Mouse (Mus musculus) forebrain, postnatal 0 days (tissue): Measurements from ENCODE around the gene Plpp3. TPM values are rescaled to one million over a fixed set of nuclear protein-coding genes. Genes with fewer than 3 reads are reported as not detected.

Experiments
- ATAC-seq: fragments of 200-750 bp; cut with Nextera tagmentation; 2 replicates; pipeline ENCODE4 v1.8.0; 2017; ENCODE audit warnings: mild to moderate bottlenecking, moderate library complexity
- DNase-seq: peaks from one replicate; pipeline ENCODE4 v3.0.0-alpha.2; 2015
- H3K27ac ChIP-seq: fragments of 300-500 bp; sonication (generic); 2 replicates; pipeline ENCODE4 v1.5.1; 2014; ENCODE audit warnings: low read depth, mild to moderate bottlenecking, antibody characterized with exemption, low read length, moderate library complexity, mixed read lengths
- H3K27me3 ChIP-seq: fragments of 300-500 bp; sonication (generic); 2 replicates; pipeline ENCODE4 v1.6.1; 2014; ENCODE audit warnings: mild to moderate bottlenecking, low read length, mixed read lengths; ENCODE audit not compliant: insufficient read depth
- H3K36me3 ChIP-seq: fragments of 300-500 bp; sonication (generic); 2 replicates; pipeline ENCODE4 v1.6.1; 2014; ENCODE audit warnings: mild to moderate bottlenecking, moderate library complexity; ENCODE audit not compliant: insufficient read depth
- H3K4me1 ChIP-seq: fragments of 300-500 bp; sonication (generic); 2 replicates; pipeline ENCODE4 v1.6.1; 2014; ENCODE audit warnings: antibody characterized with exemption; ENCODE audit not compliant: insufficient read depth
- H3K4me2 ChIP-seq: fragments of 300-500 bp; sonication (generic); 2 replicates; pipeline ENCODE4 v1.6.1; 2014; ENCODE audit warnings: low read depth, mild to moderate bottlenecking, moderate library complexity
- H3K4me3 ChIP-seq: fragments of 300-500 bp; sonication (generic); 2 replicates; pipeline ENCODE4 v1.5.1; 2014; ENCODE audit warnings: low read depth, low read length, mixed read lengths
- H3K9ac ChIP-seq: fragments of 300-500 bp; sonication (generic); 2 replicates; pipeline ENCODE4 v1.6.1; 2014; ENCODE audit warnings: mild to moderate bottlenecking
- H3K9me3 ChIP-seq: fragments of 300-500 bp; sonication (generic); 2 replicates; pipeline ENCODE4 v1.6.1; 2016; ENCODE audit warnings: low read length
- CTCF ChIP-seq: sonication (generic); IDR thresholded peaks from 2 replicates; pipeline ENCODE4 v1.5.1; 2016; ENCODE audit warnings: antibody characterized with exemption, control low read depth, low read depth
- WGBS: fragments of 180-500 bp; shearing (Covaris S2); extraction: QIAGEN DNeasy Blood & Tissue Kit; methylation state at CpG from one replicate; pipeline ENCODE4 v1.1.7; 2014; 5-methylcytosine and 5-hydroxymethylcytosine counted together
- polyA plus RNA-seq: library from polyadenylated mRNA; unstranded; fragments of >200 nt; fragmentation: Nextera tagmentation; extraction: Ambion mirVana; gene quantifications from 2 replicates; pipeline ENCODE4 v1.2.1, GENCODE M21; 2015
- total RNA-seq: library from RNA; depleted of rRNA; stranded (reverse); fragments of >200 nt; gene quantifications from 2 replicates; pipeline ENCODE4 v1.2.3, GENCODE M21; 2014; rRNA removed

Plpp3 gene
- total and polyA plus RNA-seq, 2 experiments from 2014 or later, result 87.3 to 117 TPM

GRCm38 (mm10) chr4:105273486-105273885 is 116.3 kb downstream of the Plpp3 start:
- Histone ChIP-seq H3K27ac (no peak overlapping the region), H3K36me3 (no peaks in the 10 kb centered on the region), H3K27me3 (no peaks in the 10 kb centered on the region), H3K9ac (no peak overlapping the region), H3K4me1 (no peaks in the 10 kb centered on the region), H3K4me2 (no peak overlapping the region), H3K9me3 (no peaks in the 10 kb centered on the region), H3K4me3 (no peak overlapping the region)
- 97% methylated on average over 4 of the region's 4 CpGs for WGBS
- DNase-seq (no peak), ATAC-seq (no peak)
- no peak for TF ChIP-seq CTCF

- H3K36me3 ChIP-seq, result no peaks in the 10 kb centered on the region
- H3K9me3 ChIP-seq, result no peaks in the 10 kb centered on the region
- no peak overlapping the region for H3K4me3 ChIP-seq
- H3K4me1 ChIP-seq, result no peaks in the 10 kb centered on the region
- H3K27ac ChIP-seq, result no peak overlapping the region
- no peak for TF ChIP-seq CTCF
- no peak overlapping the region for H3K4me2 ChIP-seq
- no peak for DNase-seq
- no peak overlapping the region for H3K9ac ChIP-seq
- no peak for ATAC-seq
- H3K27me3 ChIP-seq, result no peaks in the 10 kb centered on the region
- WGBS, result 75% methylated on average over 3 of the region's 3 CpGs
These were observed 118.5 kb downstream of the Plpp3 start for GRCm38 (mm10) chr4:105275616-105276015.

- Histone ChIP-seq H3K9me3 (no peaks in the 10 kb centered on the region), H3K27me3 (no peaks in the 10 kb centered on the region), H3K27ac (no peak overlapping the region), H3K4me1 (no peaks in the 10 kb centered on the region), H3K36me3 (no peaks in the 10 kb centered on the region), H3K4me3 (no peak overlapping the region), H3K9ac (no peak overlapping the region), H3K4me2 (no peak overlapping the region)
- no peak for TF ChIP-seq CTCF
- no peak for DNase-seq
- no peak for ATAC-seq
- WGBS, result 38% methylated on average over 14 of the region's 14 CpGs
These were observed 119.1 kb downstream of the Plpp3 start for GRCm38 (mm10) chr4:105276062-105276795.

- H3K4me2 ChIP-seq, result no peak overlapping the region
- H3K9ac ChIP-seq, result no peak overlapping the region
- no peaks in the 10 kb centered on the region for H3K4me1 ChIP-seq
- no peak overlapping the region for H3K4me3 ChIP-seq
- WGBS, result 71% methylated on average over 9 of the region's 9 CpGs
- DNase-seq (no peak), ATAC-seq (no peak)
- H3K36me3 ChIP-seq, result no peaks in the 10 kb centered on the region
- TF ChIP-seq CTCF, result no peak
- no peaks in the 10 kb centered on the region for H3K27me3 ChIP-seq
- H3K9me3 ChIP-seq, result no peaks in the 10 kb centered on the region
- H3K27ac ChIP-seq, result no peak overlapping the region
These were observed 121.0 kb downstream of the Plpp3 start for GRCm38 (mm10) chr4:105278161-105278560.

GRCm38 (mm10) chr4:105278571-105279410 is 121.6 kb downstream of the Plpp3 start:
- no peaks in the 10 kb centered on the region for H3K27me3 ChIP-seq
- no peaks in the 10 kb centered on the region for H3K9me3 ChIP-seq
- no peak overlapping the region for H3K27ac ChIP-seq
- TF ChIP-seq CTCF, result no peak
- no peak overlapping the region for H3K4me2 ChIP-seq
- ATAC-seq (no peak), DNase-seq (no peak)
- no peaks in the 10 kb centered on the region for H3K36me3 ChIP-seq
- H3K4me1 ChIP-seq, result no peaks in the 10 kb centered on the region
- WGBS, result 85% methylated on average over 15 of the region's 15 CpGs
- H3K9ac ChIP-seq, result no peak overlapping the region
- no peak overlapping the region for H3K4me3 ChIP-seq

- no peak for ATAC-seq
- WGBS, result 59% methylated on average over 4 of the region's 4 CpGs
These were observed 122.7 kb downstream of the Plpp3 start for GRCm38 (mm10) chr4:105279806-105280205.

GRCm38 (mm10) chr4:105281751-105282231 is 124.6 kb downstream of the Plpp3 start:
- Histone ChIP-seq H3K27me3 (no peaks in the 10 kb centered on the region), H3K9me3 (no peaks in the 10 kb centered on the region), H3K4me3 (no peak overlapping the region), H3K9ac (no peak overlapping the region), H3K36me3 (no peaks in the 10 kb centered on the region), H3K4me1 (no peaks in the 10 kb centered on the region), H3K4me2 (no peak overlapping the region), H3K27ac (no peak overlapping the region)
- DNase-seq (peak; percentile 20), ATAC-seq (peak; percentile 71)
- no peak for TF ChIP-seq CTCF
- WGBS, result 18% methylated on average over 7 of the region's 7 CpGs

More at GRCm38 (mm10) chr4:105279806-105280205, 122.7 kb downstream of the Plpp3 start:
- Histone ChIP-seq H3K9me3 (no peaks in the 10 kb centered on the region), H3K4me1 (no peaks in the 10 kb centered on the region), H3K27ac (no peak overlapping the region), H3K4me3 (no peak overlapping the region), H3K27me3 (no peaks in the 10 kb centered on the region), H3K9ac (no peak overlapping the region), H3K4me2 (no peak overlapping the region), H3K36me3 (no peaks in the 10 kb centered on the region)
- TF ChIP-seq CTCF, result no peak
- no peak for DNase-seq

Other genes starting within 250 kb of the Plpp3 start
- gene Fyb2, start 243.9 kb upstream of the Plpp3 start, total RNA-seq, result 0.15 and 0.48 TPM in 2 replicates
- 0.28 and 0.31 TPM in 2 replicates for gene Fyb2, start 243.9 kb upstream of the Plpp3 start, polyA plus RNA-seq
- gene Prkaa2, start 47.5 kb upstream of the Plpp3 start, total RNA-seq, result 24.2 and 29.1 TPM in 2 replicates
- gene Prkaa2, start 47.5 kb upstream of the Plpp3 start, polyA plus RNA-seq, result 10.6 and 14.5 TPM in 2 replicates